Mouse (Mus musculus): ENCODE data around the gene Phactr4. TPM values are rescaled to one million over a fixed set of nuclear protein-coding genes. Genes with fewer than 3 reads are reported as not detected.
"Not testable (repeated sequence)": the region's sequence is repeated elsewhere in the genome, so short reads cannot be mapped to it uniquely, and the experiment has no call there.

Gene Phactr4
- polyA plus RNA-seq, 1 experiment from 2014 or later, result 32.9 TPM

DNA sequence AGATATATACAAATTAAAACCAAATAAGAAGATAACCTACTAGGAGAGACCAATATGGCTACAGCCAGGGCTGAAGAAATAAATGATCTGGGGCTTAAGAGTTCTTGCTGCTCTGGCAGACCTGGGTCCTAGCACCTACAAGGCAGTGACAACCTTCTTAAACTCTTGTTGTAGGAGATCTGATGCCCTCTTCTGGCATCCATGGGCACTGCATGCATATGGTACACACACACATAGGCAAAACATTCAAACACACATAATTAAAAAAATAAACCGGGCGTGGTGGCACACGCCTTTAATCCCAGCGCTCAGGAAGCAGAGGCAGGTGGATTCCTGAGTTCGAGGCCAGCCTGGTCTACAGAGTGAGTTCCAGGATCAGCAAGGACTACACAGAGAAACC, 2.5 kb upstream of the Phactr4 start:
- Histone ChIP-seq H3K27ac (replicated peaks; ENCODE audit: low read depth, low read length) (no peak overlapping the region), H3K27me3 (ENCODE audit: control insufficient read depth, insufficient read depth, low read length) (no peaks in the 10 kb centered on the region), H3K4me2 (ENCODE audit: low read depth, severe bottlenecking) (no peak overlapping the region), H3K4me3 (ENCODE audit: low read depth, low read length) (no peak overlapping the region), H3K9ac (ENCODE audit: low read length) (no peak overlapping the region), H3K9me3 (ENCODE audit: control insufficient read depth, low read length) (no peaks in the 10 kb centered on the region), H3K4me1 (ENCODE audit: control insufficient read depth, insufficient read depth, low read length) (peaks cover 3% of the 10 kb centered on the region; the same call in 1 of the 2 replicates), H3K36me3 (ENCODE audit: control insufficient read depth, insufficient read depth, low read length) (no peaks in the 10 kb centered on the region)
- DNase-seq (ENCODE audit: low spot score), result no peak
- 94% methylated on average over 5 of the region's 5 CpGs for WGBS
- no peak for ATAC-seq (ENCODE audit: insufficient number of reproducible peaks, low FRiP score, low TSS enrichment, low read depth)

GRCm38 (mm10) chr4:132421556-132421922, 750 bp downstream of the Phactr4 start:
- peak overlapping the region; percentile 78 for H3K4me3 ChIP-seq (ENCODE audit: low read depth, low read length)
- H3K4me2 ChIP-seq (ENCODE audit: low read depth, severe bottlenecking), result peak overlapping the region; percentile 51
- DNase-seq (ENCODE audit: low spot score), result no peak
- 2% methylated on average over 13 of the region's 13 CpGs for WGBS
- no peaks in the 10 kb centered on the region; the same call in 1 of the 2 replicates for H3K36me3 ChIP-seq (ENCODE audit: control insufficient read depth, insufficient read depth, low read length)
- H3K9ac ChIP-seq (ENCODE audit: low read length), result peak overlapping the region; percentile 93
- peak overlapping the region; percentile 97 for H3K27ac ChIP-seq (replicated peaks; ENCODE audit: low read depth, low read length)
- no peaks in the 10 kb centered on the region for H3K9me3 ChIP-seq (ENCODE audit: control insufficient read depth, low read length)
- H3K27me3 ChIP-seq (ENCODE audit: control insufficient read depth, insufficient read depth, low read length), result no peaks in the 10 kb centered on the region
- peaks cover 3% of the 10 kb centered on the region; the same call in 1 of the 2 replicates for H3K4me1 ChIP-seq (ENCODE audit: control insufficient read depth, insufficient read depth, low read length)
- no peak for ATAC-seq (ENCODE audit: insufficient number of reproducible peaks, low FRiP score, low TSS enrichment, low read depth)

GRCm38 (mm10) chr4:132420471-132420870, 1.8 kb downstream of the Phactr4 start:
- no peaks in the 10 kb centered on the region; the same call in 1 of the 2 replicates for H3K36me3 ChIP-seq (ENCODE audit: control insufficient read depth, insufficient read depth, low read length)
- peak overlapping the region; percentile 51 for H3K4me2 ChIP-seq (ENCODE audit: low read depth, severe bottlenecking)
- peak overlapping the region; percentile 78; the same call in 1 of the 2 replicates for H3K4me3 ChIP-seq (ENCODE audit: low read depth, low read length)
- H3K9ac ChIP-seq (ENCODE audit: low read length), result no peak overlapping the region
- H3K4me1 ChIP-seq (ENCODE audit: control insufficient read depth, insufficient read depth, low read length), result peaks cover 5% of the 10 kb centered on the region; the same call in 1 of the 2 replicates
- whole genome bisulfite sequencing, result 86% methylated on average over 5 of the region's 5 CpGs
- no peaks in the 10 kb centered on the region for H3K9me3 ChIP-seq (ENCODE audit: control insufficient read depth, low read length)
- no peaks in the 10 kb centered on the region for H3K27me3 ChIP-seq (ENCODE audit: control insufficient read depth, insufficient read depth, low read length)
- DNase-seq (ENCODE audit: low spot score), result no peak
- ATAC-seq (ENCODE audit: insufficient number of reproducible peaks, low FRiP score, low TSS enrichment, low read depth), result no peak
- no peak overlapping the region for H3K27ac ChIP-seq (replicated peaks; ENCODE audit: low read depth, low read length)

DNA sequence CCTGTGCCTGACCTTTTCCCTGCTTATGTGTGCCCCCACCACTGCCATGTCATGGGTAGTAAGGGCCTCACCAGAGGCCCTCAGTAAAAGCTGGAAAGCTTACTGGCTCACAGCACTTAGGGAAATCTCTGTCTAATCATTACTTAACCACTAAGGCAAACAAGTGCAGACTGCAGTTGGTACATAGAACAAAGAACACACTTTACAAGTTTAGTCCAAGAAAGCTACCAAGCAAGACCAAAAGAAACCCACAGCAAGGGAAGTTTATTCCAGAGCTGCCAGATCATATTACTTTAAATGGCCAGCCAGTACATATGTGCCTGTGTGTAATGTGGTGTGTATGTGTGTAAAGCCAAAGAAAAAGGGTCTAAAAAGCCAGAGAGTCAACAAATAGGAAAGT, 6.3 kb downstream of the Phactr4 start:
- peaks cover 5% of the 10 kb centered on the region; the same call in 1 of the 2 replicates for H3K4me1 ChIP-seq (ENCODE audit: control insufficient read depth, insufficient read depth, low read length)
- no peak overlapping the region for H3K4me2 ChIP-seq (ENCODE audit: low read depth, severe bottlenecking)
- DNase-seq (ENCODE audit: low spot score) (no peak), ATAC-seq (ENCODE audit: insufficient number of reproducible peaks, low FRiP score, low TSS enrichment, low read depth) (no peak)
- no peak overlapping the region for H3K9ac ChIP-seq (ENCODE audit: low read length)
- no peaks in the 10 kb centered on the region for H3K9me3 ChIP-seq (ENCODE audit: control insufficient read depth, low read length)
- no peaks in the 10 kb centered on the region for H3K27me3 ChIP-seq (ENCODE audit: control insufficient read depth, insufficient read depth, low read length)
- H3K4me3 ChIP-seq (ENCODE audit: low read depth, low read length), result no peak overlapping the region
- H3K27ac ChIP-seq (replicated peaks; ENCODE audit: low read depth, low read length), result no peak overlapping the region
- H3K36me3 ChIP-seq (ENCODE audit: control insufficient read depth, insufficient read depth, low read length), result no peaks in the 10 kb centered on the region; the same call in 1 of the 2 replicates

- 90% methylated on average over 4 of the region's 4 CpGs for WGBS
- not testable (repeated sequence) for H3K9me3 ChIP-seq (ENCODE audit: control insufficient read depth, low read length)
Measured at GRCm38 (mm10) chr4:132413257-132413656, 9.0 kb downstream of the Phactr4 start.

DNA sequence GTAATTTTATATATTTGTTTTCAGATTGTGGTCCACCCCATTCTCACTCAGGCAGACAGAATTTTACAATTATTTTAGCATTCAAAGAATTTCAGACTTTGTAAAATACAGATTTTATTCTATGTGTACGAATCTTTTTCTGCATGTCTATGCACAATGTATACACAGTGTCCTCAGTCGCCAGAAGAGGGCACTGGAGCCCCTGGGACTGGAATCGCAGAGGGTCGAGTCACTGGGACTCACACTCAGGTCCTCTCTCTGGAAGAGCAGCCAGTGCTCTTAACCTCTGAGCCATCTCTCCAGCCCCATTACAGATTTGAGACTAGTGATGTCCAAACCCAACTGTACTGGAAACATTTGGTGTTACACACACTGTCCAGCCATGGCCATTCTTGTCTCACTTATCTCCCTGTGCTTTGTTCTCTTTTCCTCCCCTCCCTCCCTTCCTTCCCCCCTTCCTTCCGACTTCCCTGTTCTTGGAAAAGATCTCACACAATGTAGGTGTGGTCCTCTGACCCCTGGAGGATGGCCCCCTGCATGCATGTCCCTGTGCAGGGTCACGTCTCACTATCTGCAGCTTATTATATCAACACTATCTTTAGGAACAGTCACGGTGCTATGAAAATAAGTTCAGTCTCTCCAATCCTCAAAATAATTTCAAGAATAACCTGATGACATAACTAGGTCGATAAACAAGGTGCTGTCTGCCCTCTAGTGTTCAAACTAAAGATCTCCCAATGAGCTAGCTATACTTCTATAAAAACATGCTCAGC, 10.8 kb downstream of the Phactr4 start:
- no peak for DNase-seq (ENCODE audit: low spot score)

More at GRCm38 (mm10) chr4:132413257-132413656, 9.0 kb downstream of the Phactr4 start:
- not testable (repeated sequence) for H3K4me1 ChIP-seq (ENCODE audit: control insufficient read depth, insufficient read depth, low read length); H3K36me3 ChIP-seq (ENCODE audit: control insufficient read depth, insufficient read depth, low read length); H3K4me2 ChIP-seq (ENCODE audit: low read depth, severe bottlenecking); ATAC-seq (ENCODE audit: insufficient number of reproducible peaks, low FRiP score, low TSS enrichment, low read depth); H3K4me3 ChIP-seq (ENCODE audit: low read depth, low read length); H3K27me3 ChIP-seq (ENCODE audit: control insufficient read depth, insufficient read depth, low read length); H3K9ac ChIP-seq (ENCODE audit: low read length); H3K27ac ChIP-seq (replicated peaks; ENCODE audit: low read depth, low read length); DNase-seq (ENCODE audit: low spot score)

GRCm38 (mm10) chr4:132409587-132410229, 12.6 kb downstream of the Phactr4 start:
- H3K27me3 ChIP-seq (ENCODE audit: control insufficient read depth, insufficient read depth, low read length), result no peaks in the 10 kb centered on the region

More for the DNA sequence above, 10.8 kb downstream of the Phactr4 start:
- no peak overlapping the region for H3K27ac ChIP-seq (replicated peaks; ENCODE audit: low read depth, low read length)
- H3K4me1 ChIP-seq (ENCODE audit: control insufficient read depth, insufficient read depth, low read length), result 0 out of 2 replicates have a peak, but pooled peaks cover 2% of the 10 kb centered on the region
- no peak overlapping the region for H3K4me2 ChIP-seq (ENCODE audit: low read depth, severe bottlenecking)
- H3K9me3 ChIP-seq (ENCODE audit: control insufficient read depth, low read length), result no peaks in the 10 kb centered on the region
- 58% methylated on average over 8 of the region's 8 CpGs for WGBS
- H3K27me3 ChIP-seq (ENCODE audit: control insufficient read depth, insufficient read depth, low read length), result no peaks in the 10 kb centered on the region
- no peaks in the 10 kb centered on the region for H3K36me3 ChIP-seq (ENCODE audit: control insufficient read depth, insufficient read depth, low read length)
- no peak overlapping the region for H3K4me3 ChIP-seq (ENCODE audit: low read depth, low read length)
- no peak for ATAC-seq (ENCODE audit: insufficient number of reproducible peaks, low FRiP score, low TSS enrichment, low read depth)
- H3K9ac ChIP-seq (ENCODE audit: low read length), result no peak overlapping the region

DNA sequence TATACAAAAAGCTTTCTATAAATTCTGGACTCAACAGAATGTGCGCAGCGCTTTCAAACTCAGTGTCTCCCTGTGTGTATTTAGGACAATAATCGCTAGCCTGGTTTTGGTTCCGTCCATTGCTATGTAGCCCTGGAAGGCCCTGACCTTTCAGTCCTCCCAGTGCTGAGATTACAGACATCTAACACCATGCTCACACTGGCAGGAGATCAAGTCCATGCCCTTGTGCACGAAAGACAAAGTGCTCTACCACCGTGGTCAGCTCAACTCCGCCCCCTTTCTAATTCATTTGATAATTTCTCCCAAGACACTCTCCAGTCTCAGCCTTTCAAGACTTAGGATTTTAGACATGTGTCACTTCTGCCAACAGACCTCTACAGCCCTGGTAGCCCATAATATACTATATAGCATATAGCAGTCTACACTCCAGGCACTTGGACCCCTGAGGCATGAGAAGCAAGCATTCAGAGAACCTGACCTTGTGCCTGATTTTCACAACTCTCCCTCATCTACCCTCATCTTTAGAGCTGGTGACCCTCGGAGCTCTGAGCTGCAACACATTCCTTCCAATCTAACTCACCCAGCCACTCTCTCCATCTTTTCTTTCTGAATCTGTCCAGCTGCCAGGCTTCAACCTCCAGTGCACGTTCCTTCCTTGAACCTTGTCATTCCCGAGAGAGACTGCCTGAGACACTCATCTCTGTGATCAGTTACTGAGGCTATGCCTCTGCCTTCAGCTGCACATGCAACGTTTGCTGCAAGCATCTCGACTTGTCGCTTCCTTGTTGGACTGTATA, 15.7 kb downstream of the Phactr4 start:
- H3K27ac ChIP-seq (replicated peaks; ENCODE audit: low read depth, low read length), result no peak overlapping the region
- H3K9ac ChIP-seq (ENCODE audit: low read length), result no peak overlapping the region
- H3K9me3 ChIP-seq (ENCODE audit: control insufficient read depth, low read length), result no peaks in the 10 kb centered on the region
- no peaks in the 10 kb centered on the region for H3K27me3 ChIP-seq (ENCODE audit: control insufficient read depth, insufficient read depth, low read length)
- no peak for ATAC-seq (ENCODE audit: insufficient number of reproducible peaks, low FRiP score, low TSS enrichment, low read depth)
- DNase-seq (ENCODE audit: low spot score), result no peak
- no peak overlapping the region for H3K4me3 ChIP-seq (ENCODE audit: low read depth, low read length)
- no peaks in the 10 kb centered on the region for H3K4me1 ChIP-seq (ENCODE audit: control insufficient read depth, insufficient read depth, low read length)
- H3K4me2 ChIP-seq (ENCODE audit: low read depth, severe bottlenecking), result no peak overlapping the region
- no peaks in the 10 kb centered on the region for H3K36me3 ChIP-seq (ENCODE audit: control insufficient read depth, insufficient read depth, low read length)
- WGBS, result 88% methylated on average over 13 of the region's 13 CpGs

More at GRCm38 (mm10) chr4:132409587-132410229, 12.6 kb downstream of the Phactr4 start:
- ATAC-seq (ENCODE audit: insufficient number of reproducible peaks, low FRiP score, low TSS enrichment, low read depth) (no peak), DNase-seq (ENCODE audit: low spot score) (no peak)
- WGBS, result 96% methylated on average over 4 of the region's 4 CpGs
- no peak overlapping the region for H3K4me3 ChIP-seq (ENCODE audit: low read depth, low read length)
- H3K4me2 ChIP-seq (ENCODE audit: low read depth, severe bottlenecking), result no peak overlapping the region
- H3K9ac ChIP-seq (ENCODE audit: low read length), result no peak overlapping the region
- H3K27ac ChIP-seq (replicated peaks; ENCODE audit: low read depth, low read length), result no peak overlapping the region
- H3K36me3 ChIP-seq (ENCODE audit: control insufficient read depth, insufficient read depth, low read length), result no peaks in the 10 kb centered on the region
- no peaks in the 10 kb centered on the region for H3K9me3 ChIP-seq (ENCODE audit: control insufficient read depth, low read length)
- H3K4me1 ChIP-seq (ENCODE audit: control insufficient read depth, insufficient read depth, low read length), result no peaks in the 10 kb centered on the region

All from limb, embryonic 11.5 days (tissue).